Mouse (Mus musculus): Measurements from ENCODE around the gene Tbc1d1.

Gene Tbc1d1

DNA sequence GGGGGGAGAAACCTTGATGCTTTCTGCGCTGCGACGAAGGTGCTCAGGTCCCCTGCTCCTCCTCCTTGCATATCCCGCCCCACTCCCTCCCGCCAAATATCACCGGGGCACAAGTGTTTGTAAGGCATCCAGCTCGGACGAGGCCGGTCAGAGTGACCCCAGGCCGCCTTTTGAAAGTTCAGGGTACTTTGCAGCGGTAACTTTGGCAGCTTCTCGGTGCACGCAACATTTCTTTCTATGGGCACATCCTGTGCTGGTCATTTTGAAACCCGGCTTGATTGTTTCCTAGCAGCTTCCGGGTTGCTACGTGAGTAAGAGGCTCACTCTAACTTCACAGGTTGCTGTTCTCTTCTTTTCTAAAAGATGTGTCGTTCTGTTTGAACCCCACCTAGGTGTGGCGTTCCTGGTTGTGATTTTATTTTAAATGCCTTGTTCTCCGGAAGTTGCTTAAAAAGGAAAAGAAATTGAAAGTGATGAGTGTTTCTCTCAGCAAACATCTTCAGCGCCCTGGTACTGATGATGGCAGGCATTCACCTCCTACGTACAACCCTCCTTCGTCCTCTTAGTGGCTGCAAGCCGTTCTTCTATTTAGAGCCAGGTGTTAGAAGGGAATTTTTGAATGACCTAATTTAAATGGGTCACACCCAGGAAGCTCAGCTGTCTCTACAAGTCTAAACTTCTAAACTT, 4.7 kb downstream of the Tbc1d1 start:
- DNase-seq (ENCODE audit: low spot score) = peak; percentile 8

DNA sequence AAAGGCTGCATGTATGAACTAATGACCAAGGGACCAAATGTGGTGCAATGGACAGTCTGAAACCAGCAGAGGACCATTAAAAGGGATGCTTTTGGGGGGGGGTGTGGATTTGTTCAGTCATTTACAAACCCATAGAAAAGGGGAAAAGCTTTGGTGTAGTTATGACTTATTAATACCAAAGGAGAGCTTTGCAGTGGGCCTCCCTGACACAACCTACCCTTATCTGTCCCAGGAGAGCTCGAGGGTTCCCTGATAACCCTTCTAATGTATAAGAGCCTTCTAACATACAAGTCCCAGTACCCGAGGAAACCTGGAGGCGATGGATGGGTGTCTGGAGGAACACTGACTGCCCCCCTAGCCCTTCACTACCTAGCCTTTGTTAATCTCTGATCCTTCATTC, 5.8 kb downstream of the Tbc1d1 start:
- no peak for DNase-seq (ENCODE audit: low spot score)

DNA sequence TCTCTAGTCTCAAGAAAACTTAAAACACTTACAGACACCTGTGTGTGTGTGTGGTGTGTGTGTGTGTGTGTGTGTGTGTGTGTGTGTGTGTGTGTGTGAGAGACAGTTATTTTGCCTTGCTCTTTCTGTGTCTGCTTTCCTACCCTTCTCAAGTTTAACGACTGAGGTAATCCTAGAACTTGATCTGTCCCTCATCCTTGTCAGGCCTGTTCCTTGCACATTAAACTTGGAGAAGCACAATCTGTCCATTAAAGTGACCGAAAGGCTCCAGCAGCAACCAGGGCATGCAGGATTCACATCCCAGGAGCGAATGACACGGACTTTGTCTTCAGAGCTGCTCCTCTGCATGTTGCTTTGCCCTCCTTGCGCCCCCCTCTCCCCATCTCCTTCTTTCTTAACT, 6.5 kb downstream of the Tbc1d1 start:
- no peak for DNase-seq (ENCODE audit: low spot score)

DNA sequence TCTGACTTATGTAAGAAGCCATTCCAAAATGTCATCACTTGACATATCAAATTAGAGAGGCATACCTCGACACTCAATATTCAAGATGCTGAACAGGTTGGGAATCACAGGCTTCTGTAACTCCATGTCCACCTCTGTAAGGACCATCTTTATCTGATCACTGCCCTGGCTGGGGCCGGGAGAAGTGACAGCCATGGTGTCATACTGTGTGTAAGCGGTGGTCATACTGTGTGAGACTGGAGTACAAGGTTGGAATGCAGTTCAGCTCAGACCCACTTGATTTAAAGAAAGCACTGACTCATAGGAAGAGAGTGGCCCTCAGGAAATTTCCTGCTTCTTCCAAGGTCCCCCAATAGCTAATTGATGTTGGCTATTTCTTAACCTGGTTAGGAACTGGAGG, 8.3 kb downstream of the Tbc1d1 start:
- DNase-seq (ENCODE audit: low spot score) = no peak

DNA sequence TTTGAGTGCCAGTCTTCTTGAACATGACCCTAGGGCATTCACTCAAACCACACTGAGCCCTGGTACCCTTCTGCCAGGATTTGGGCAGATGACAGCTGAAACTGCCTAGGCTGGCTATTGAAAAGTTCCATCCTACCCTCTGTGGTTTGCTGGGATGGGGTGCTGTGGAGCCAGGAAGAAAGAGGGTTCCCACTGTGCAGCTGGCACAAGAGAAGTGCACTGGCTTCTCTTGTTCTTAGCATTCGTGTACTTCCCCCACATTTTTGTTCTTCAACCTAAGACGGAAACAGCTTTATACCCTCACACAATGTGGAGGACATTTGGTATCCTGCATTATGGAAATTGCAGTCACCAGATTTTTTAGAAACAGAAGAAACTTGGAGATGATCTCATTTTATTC, 9.7 kb downstream of the Tbc1d1 start:
- DNase-seq (ENCODE audit: low spot score) = no peak

DNA sequence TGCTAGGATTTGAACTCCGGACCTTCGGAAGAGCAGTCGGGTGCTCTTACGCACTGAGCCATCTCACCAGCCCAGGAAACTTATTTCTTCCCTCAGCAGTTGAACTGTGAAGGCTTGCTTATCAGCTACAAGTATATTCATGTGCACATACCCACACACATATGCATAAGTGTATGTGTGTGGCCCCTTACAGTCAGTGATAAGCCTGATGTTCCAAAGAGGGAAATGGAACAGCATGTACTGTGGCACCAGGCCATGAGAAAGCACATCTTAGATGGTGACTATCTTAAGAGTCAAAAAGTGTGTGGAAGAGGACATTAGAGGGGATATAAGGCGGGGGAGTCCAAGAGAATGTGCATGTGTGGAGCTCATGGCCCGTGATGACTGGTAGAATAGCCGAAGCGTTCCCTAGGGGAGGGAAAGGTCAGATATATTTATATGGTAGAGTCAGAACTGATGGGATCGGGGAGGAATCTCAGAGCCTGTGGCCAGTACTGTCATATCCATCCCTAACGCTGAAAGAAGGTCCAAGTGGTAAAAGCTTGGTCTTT, 13.0 kb downstream of the Tbc1d1 start:
- no peak for DNase-seq (ENCODE audit: low spot score)

DNA sequence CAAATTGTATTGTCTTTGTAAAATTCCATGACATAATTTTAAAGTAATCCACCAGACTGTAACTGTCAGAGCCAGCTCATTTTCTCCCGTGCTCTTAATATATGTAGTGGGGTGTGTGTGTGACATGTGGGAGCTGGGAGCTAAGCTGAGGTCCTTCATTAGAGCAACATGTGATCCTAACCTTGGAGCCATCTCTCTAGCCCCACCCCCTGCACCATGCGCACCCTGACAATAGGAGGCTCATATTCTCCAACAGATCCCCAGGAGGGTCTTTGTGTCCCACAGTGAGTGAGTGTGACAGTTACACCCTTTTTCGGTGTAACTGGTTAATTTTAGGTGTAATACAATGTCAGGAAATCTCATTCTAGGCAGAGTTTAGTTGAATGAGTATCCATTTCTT, 16.8 kb downstream of the Tbc1d1 start:
- DNase-seq (ENCODE audit: low spot score) = no peak

DNA sequence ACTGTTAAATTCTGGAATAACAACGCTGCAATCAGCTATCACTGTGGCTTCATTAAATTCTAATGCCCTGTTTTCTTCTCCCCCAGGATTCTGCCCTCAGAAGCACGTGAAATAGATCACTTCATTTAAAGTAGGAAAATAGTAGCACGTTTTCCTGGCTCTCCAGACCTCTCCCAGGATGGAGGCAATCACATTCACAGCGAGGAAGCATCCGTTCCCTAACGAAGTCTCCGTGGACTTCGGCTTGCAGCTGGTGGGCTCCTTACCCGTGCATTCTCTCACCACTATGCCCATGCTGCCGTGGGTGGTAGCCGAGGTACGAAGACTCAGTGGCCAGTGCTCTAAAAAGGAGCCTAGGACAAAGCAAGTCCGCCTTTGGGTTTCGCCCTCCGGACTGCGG, 17.2 kb downstream of the Tbc1d1 start:
- DNase-seq (ENCODE audit: low spot score) = no peak

DNA sequence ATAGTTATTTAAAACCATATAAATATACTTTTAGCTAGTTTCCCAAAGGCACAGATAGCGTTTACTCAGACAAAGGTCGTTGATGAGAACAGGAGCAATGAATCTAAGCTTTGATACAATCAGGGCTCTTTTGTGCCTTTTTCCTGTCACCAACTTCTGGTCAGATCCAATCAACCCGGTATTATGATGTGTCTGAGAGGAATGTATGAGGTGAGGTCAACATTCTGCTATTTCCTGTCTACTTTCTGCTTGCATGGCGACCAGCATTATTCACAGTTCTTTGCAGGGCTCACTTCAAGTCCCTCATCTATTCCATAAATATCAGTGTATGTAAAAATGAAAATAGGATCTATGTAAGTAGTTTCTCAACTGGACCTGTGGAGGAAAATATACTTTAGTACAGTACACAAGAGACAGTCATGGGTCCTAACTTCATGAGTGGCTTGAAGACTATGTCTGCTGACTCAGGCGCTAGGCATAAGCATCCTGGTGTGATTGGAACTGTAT, 18.4 kb downstream of the Tbc1d1 start:
- DNase-seq (ENCODE audit: low spot score) = no peak

DNA sequence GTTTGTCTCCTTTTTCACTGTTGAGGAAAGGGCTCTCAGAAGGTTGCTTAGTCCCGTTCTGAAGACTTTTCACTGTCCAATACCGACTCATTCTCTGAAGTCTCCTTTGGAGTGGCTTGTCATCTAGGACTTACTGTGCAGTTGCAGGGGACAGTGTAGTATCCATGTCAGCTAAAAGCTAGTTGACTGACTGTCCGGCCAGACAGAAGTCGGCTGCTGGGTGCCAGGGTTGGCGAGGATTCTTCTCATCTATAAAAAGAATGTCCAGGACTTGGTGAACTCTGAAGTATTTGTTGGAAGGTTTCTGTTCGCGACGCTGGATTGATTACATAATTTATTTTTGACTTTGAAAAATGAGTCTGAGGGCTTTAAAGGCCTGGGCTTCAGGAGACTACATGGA, 24.4 kb downstream of the Tbc1d1 start:
- no peak for DNase-seq (ENCODE audit: low spot score)

DNA sequence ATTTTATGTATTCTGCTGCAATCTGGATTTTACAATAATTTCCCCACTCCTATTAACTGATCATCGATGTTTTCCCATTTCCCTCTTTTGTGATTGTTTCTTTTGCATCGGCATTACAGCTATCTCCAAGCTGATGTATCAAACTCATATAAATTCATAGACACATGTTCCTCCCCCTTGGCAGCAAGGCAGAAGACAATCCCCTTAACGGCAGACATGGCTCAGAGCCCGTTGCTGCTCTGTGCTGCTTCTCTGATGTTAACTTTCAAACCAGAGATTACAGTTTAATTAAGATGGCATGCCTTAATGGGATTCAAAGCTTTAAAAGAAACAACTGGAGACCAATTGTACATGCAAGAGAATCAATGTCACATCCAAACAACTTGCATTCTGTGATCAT, 27.6 kb downstream of the Tbc1d1 start:
- no peak for DNase-seq (ENCODE audit: low spot score)

DNA sequence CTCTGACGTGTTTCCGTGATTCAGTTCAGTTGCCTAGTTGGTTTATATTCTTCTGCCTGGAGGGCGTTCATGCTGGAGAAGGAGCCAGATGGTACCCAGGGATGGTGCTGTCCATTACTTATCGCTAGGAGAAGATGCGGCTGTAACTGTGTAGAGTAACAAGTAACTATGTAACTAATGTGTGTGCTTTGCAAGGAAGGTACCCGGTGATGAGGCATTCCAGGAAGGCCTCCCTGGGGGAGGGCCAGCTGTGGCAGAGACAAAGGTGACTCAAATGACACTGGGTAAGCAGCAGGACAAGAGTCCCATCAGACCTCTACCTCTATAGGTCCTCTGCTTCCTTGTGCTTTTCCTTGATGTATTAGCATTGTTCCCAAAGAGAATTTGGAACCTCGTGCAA, 29.2 kb downstream of the Tbc1d1 start:
- peak; percentile 30 for DNase-seq (ENCODE audit: low spot score)

DNA sequence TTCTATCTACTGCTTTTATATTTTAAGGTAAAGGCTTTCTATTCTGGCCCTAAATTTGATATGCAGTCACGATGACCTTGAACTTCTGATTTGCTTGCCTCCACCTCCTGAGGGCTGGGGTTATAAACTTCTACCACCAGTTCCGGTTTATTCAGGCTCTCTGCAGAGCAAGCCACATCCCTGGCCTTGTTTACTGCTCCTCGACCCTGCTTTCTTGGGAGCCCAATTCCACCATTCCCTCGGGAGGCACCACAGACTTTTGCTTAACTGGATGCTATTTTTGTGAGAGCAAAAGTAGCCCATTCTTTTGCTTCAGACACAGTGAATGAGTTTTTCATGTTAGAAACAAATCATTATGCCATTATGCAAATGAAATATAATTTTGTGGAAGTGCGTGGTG, 30.5 kb downstream of the Tbc1d1 start:
- no peak for DNase-seq (ENCODE audit: low spot score)

DNA sequence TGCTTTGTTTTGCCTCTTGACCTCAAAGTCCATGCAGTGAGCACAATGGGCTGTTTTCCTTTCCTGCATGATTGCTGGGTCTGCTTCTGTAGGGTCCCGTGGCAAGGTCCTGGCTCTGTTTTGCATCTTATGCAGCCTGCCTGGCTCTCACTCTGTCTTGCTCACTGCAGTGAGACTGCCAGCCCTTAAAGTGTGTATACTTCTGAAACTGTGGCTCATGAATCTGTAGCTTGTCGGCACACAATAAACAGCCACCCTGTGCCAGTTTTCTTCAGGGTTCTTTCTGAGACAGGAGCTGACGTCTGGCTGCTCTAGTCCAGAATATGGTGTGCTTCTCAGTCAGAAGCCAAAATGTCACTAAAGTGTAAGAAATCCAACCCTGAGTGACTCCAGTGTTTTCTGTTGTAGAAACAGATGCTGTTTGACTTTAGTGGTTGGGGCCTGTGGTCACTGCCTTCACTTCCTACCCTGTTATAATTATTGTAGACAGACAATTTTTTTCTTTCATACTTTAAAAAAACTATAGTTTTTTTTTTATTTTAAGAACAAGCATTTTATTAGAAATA, 32.1 kb downstream of the Tbc1d1 start:
- no peak for DNase-seq (ENCODE audit: low spot score)

DNA sequence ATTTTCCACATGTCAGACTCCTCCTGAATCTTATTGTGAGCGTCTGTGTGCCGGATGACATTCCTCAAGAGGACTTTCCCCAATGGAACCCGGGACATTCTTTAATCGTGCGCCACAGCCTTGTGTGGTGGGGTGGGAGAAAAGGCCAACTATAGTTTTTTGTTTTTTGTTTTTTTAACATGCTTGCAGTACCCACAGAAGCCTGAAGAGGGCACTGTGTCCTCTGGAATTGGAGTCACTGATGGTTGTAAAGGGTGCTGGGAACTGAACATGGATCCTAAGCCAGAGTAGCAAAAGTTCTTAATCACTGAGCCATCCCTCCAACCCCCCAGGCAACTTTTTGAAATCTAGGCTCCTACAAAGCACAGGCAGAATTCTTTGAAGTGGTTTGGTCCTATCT, 34.8 kb downstream of the Tbc1d1 start:
- no peak for DNase-seq (ENCODE audit: low spot score)

DNA sequence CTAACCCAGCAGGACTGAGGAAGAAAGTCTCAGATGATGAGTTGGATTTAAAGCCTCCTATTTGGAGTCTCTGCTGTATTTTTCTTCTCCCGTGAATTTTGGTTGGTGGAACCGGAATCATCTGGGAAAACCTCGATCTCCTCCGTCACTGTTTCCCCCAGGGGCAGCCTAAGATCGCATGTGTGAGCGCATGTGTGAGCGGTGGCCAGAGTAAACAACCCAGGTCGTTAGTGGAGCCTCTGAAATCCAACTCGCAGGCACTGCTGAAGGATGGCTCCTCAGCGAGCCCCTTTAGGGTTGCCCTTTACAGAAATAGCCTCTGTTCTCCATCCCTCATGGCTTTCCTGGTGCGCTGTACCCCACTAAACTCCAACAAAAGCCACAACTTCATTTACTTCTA, 37.2 kb downstream of the Tbc1d1 start:
- no peak for DNase-seq (ENCODE audit: low spot score)

DNA sequence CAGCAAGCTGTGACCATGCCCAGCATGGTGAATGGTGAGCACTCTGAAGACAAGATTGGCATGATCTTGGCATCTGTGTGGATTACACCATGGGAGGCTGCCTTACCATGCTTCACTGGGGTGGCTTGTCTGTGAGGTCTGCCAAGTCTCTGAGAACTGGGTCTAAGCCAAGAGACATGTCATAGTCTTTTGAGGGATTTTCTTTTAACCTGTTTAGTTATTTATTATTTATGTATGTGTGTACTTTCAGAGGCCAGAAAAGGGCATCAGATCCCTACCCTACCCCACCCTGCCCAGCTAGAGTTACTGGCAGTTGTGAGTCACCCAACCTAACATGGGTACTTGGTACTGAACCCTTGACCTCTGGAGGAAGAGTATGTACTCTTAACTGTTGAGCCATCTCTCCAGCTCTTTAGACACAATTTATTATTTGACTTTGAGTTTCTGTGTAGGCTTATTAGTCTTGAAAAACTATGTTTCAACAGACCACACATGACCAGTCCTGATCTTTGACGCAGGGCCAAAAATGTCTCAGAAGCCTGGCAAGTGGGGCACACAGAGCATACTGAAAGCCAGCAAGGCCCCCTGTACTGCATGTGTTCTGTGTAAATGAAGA, 40.3 kb downstream of the Tbc1d1 start:
- no peak for DNase-seq (ENCODE audit: low spot score)

DNA sequence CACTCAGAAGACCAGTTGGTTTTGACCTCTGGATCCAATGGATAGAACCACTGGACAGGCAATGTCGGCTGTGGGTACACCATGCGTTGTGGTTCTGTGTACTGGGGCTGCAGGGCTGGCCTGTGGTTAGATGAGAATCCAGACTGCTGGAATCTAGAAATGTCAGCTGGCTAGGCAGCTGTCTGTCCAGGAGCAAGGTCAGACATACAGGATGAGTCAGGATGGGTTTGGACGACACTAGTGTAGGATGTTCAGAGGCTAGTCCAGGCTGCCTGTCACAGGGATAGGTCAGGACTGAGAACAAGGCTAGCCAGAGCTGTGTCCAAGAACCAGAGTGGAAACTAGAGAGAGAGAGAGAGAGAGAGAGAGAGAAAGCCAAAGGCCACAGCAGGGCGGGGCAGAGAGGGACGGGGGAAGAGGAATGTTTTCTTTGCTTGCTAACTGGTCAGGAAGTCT, 40.8 kb downstream of the Tbc1d1 start:
- DNase-seq (ENCODE audit: low spot score) = peak; percentile 33

DNA sequence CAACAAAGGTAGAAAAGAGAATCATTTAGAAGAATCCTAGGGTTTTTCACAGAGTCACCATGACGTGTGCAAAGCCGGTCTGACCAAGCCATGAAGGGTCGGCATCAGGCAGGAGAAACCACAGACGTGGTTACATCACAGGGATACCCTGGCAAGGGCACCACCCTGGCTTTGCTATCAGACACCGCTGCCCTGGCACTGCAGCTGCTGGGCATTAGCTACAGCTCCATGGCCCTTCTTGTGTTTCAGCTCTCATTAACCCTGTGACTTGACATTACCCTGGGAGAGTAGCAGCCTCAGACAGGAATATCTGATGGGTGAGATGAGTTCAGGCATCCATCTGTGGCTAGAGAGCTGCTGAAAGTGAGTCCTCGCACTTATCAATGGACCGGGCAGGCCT, 42.5 kb downstream of the Tbc1d1 start:
- DNase-seq (ENCODE audit: low spot score) = no peak

DNA sequence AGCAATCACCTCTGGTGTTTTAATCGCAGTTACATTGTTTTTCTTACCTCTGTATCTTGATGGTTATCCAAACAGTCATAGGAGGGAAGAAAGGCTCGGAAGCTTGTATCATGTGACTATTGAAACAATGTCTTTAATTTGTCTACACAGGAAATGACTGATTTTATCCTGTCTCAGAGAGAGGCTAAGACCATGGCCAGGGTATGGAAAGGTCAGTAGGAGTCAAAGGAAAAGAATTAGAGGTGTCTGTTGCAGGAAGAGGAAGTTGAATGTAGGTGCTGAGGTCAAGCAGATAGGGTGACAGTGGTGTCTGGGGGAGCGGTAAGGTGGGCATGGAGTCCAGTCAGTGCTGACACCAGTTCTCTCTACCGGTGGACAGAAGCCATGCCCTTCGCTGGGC, 45.0 kb downstream of the Tbc1d1 start:
- no peak for DNase-seq (ENCODE audit: low spot score)

DNA sequence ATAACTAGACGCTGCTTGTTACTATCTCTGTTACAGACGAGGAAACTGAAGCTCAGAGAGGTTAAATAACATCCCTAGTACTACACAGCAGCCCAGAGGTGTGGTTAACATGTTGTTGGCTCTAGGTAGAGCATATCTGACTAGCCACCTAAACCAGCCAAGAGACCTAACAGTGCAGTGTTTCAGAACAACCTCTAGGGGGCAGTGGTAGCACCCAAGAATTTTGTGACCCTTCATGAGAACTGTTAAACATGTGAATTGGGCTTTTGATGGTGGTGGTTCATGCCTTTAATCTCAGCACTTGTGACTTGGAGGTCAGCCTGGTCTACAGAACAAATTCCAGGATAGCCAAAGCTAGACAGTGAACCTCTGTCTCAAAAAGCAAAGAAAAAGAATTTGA, 46.2 kb downstream of the Tbc1d1 start:
- peak; percentile 25 for DNase-seq (ENCODE audit: low spot score)

DNA sequence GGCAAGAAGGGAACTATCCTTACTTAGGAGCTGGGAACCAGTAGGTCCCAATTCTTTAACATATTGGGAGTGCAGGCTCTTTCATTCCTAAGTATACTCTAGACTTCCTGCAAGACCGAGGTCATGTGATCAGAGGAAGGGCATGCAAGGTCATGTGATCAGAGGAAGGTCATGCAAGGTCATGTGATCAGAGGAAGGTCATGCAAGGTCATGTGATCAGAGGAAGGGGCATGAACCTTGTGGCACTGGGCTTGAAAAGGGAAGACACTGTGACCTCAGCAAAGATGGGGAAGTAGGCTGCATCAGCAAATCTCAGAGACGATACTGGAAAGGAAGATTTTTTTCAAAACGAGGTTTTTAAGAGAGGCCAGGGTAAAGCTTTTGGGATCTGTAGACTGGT, 49.5 kb downstream of the Tbc1d1 start:
- no peak for DNase-seq (ENCODE audit: low spot score)

DNA sequence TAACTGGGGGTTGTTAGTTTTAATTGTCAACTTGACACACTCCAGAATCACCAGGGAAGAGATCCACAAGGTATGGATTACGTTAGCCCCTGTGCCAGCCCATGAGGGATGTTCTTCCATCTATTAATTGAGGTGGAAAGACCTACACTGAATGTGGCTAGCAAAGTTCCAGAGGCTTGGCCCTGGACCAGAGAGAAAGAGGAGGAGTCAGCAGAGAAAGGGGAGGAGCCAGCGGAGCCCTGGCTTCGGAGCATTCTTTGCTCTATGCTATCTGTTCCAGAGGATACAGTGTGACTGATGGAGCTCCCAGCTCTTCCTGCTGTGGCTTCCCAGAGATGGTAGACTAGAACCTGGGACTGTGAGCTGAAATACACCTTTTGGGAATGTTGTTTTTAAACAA, 50.3 kb downstream of the Tbc1d1 start:
- no peak for DNase-seq (ENCODE audit: low spot score)

Data from yolk sac, embryonic 10.5 days (tissue).